Mouse (Mus musculus): ENCODE results near the gene Mavs.

Gene Mavs

GRCm38 (mm10) chr2:131261481-131262212, 27.8 kb downstream of the Mavs start:
- DNase-seq (ENCODE audit: low spot score in 2 of 2), result peak in 1 of 2 experiments; percentile 56

- peak; percentile 98 for DNase-seq (ENCODE audit: low spot score in 2 of 2)
Measured at GRCm38 (mm10) chr2:131262213-131262672, 28.4 kb downstream of the Mavs start, which contains the start of gene Pank2. Gene Pank2 (plus strand): TSS chr2:131262495.

- DNase-seq (ENCODE audit: low spot score in 2 of 2), result no peak
Measured at GRCm38 (mm10) chr2:131262680-131263670, 29.1 kb downstream of the Mavs start.

- no peak for DNase-seq (ENCODE audit: low spot score in 2 of 2)
Measured at GRCm38 (mm10) chr2:131264027-131264426, 30.2 kb downstream of the Mavs start.

- no peak for DNase-seq (ENCODE audit: low spot score in 2 of 2)
Measured at GRCm38 (mm10) chr2:131265056-131265455, 31.2 kb downstream of the Mavs start.

- DNase-seq (ENCODE audit: low spot score in 2 of 2), result no peak
Measured at GRCm38 (mm10) chr2:131275493-131275892, 41.6 kb downstream of the Mavs start.

- no peak for DNase-seq (ENCODE audit: low spot score in 2 of 2)
Measured at GRCm38 (mm10) chr2:131276722-131277121, 42.9 kb downstream of the Mavs start.

GRCm38 (mm10) chr2:131281596-131281995, 47.7 kb downstream of the Mavs start:
- no peak for DNase-seq (ENCODE audit: low spot score in 2 of 2)

GRCm38 (mm10) chr2:131286276-131286675, 52.4 kb downstream of the Mavs start:
- no peak for DNase-seq (ENCODE audit: low spot score in 2 of 2)

GRCm38 (mm10) chr2:131290669-131291068, 56.8 kb downstream of the Mavs start:
- no peak for DNase-seq (ENCODE audit: low spot score in 2 of 2)

GRCm38 (mm10) chr2:131296746-131297261, 62.9 kb downstream of the Mavs start:
- DNase-seq (ENCODE audit: low spot score in 2 of 2), result no peak
